Mouse (Mus musculus) mature B cell (primary cell): ENCODE data around the gene Gtf3c5.

Experiments used
- in situ Hi-C: fragments of 300-500 bp; cut with MboI; formaldehyde crosslinking; loops from 2 replicates; pipeline ENCODE4 v1.14.3; 2019

The Gtf3c5 gene

DNA sequence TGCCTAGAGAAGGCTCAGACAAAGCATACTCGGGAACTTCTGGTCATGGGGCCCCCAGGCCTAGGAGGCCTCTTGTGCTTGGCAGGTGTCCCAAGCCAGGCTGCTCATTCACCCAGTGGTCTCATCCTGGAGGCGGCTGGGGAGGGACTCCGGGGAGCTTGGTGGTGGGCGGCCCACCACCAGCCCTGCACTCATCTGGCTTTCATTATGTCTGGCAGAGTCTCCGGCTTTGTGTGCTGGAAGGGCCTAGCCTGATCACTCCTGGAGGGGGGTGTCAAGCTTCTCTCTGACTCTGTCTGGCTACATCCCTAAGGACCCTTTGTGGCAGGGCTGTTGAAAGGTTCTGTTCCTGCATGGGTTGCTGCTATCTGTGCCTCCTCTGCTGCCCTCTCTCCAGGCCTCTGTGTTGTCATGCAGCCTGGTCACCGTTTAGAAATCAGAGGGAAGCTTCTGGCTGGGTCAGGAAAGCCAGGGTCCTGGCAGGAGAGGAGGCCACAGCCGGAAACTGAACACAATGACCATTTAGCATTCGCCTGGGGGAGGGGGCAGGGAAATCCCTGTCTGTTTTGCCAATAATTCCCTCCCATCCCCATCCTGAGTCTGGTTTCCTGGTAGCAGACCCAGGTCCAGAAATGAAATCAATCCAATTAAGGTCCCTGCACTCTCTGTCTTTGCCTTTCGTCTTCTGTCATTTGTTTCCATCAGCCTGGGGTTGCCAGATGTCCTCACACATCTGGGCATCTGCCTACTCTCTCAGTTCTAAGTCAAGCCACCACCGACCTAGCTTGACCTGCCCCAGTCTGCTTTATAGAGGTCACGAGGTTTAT, 48.9 kb downstream of the Gtf3c5 start:
- in situ Hi-C loops: no loop called here

DNA sequence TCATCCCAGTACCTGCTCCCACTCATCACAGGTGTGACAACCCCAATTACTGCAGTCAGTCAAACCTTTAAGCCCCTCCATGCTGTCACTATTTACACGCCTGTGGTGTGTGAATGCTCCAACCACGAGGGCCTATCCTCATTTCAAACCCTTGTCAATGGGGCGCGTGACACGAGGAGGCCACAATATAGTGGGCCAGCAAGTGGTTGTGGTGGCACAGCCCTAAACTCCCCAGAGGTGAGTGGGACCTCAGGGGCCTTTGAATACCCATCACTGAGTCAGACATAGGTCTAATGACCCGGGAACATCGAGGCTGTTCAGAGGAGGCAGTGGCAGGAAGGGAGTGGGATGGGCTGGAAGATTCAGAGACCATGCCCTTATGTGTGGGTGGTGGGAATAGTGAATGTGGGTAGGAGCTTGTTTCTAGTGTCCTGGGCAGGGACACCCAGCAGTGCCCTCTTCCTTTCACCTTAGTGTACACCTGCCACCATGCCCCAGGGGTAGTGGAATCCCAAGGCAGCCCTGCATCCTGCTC, 49.6 kb downstream of the Gtf3c5 start:
- in situ Hi-C loops: no loop called here

DNA sequence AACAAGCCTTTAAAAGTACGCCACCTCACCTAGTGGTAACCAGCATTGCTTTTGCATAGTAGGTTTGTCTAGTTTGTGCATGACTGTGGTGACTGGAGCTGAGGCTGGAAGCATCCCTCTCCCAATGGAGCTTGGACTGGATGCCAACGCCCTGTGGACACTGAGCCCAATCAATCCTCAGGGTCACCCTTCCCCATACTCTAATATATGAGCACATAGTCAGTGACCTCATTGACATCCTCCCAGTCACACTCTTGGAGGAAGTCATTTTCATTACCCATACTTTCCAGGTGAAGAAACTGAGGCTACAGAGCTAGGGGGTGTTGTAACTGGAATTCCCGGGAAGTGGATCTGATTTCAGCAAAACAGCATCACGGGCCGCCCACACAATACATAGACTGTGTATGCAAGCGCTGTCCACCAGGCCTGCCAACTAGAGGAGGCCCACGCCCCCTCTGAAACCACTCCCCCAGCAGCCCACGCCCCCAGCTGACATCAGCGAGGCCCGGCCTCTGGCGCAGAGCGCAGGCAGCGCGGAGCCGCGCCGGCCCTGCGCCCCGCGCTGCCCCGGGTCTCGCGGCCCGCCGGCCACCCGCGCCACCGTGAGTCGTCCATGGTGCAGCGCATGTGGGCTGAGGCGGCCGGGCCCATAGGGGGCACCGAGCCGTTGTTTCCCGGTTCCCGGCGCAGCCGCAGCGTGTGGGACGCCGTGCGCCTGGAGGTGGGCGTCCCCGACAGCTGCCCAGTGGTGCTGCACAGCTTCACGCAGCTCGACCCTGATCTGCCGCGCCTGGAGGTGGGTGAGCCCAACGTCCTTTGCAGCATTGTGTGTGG, 50.4 kb downstream of the Gtf3c5 start:
- in situ Hi-C loops: no loop called here

DNA sequence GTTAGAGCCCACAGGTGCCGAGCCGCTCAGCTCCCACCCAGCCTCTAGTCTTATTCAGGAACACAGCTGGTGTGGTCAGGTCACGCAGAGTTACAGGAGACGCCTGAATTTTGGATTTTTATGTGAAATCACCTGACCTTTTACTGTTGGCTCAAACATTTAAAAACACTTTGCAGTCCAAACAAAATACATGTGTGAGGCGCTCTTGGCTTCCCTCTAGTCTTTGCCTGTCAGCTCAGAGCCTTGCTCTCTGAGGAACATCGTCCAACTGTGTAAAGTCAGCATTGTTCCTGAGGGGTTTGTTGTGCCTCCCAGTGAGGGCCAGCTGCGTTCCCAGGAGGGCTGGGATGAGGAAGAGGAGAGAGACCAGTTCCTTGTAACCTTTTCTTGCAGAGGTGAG, 53.2 kb downstream of the Gtf3c5 start:
- in situ Hi-C loops: no loop called here

DNA sequence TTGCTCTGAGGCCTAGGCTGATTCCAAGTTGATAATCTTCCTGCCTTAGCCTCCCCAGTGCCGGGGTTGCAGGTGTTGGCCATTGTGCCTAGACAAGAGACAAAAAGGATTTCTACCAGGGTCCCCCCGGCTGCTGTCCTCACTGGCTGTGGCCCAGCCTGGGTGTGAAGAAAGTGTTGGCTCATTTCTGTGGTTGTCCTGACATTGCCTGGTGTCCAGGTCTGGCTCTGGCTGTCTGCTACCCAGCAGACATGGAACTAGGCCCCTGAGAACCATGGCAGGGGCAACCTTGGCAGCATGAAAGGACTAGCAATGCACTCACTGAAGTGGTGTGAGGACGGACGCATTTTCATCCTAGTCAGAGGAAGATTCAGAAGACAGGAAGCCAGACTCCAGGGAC, 53.7 kb downstream of the Gtf3c5 start:
- in situ Hi-C loops: no loop called here

DNA sequence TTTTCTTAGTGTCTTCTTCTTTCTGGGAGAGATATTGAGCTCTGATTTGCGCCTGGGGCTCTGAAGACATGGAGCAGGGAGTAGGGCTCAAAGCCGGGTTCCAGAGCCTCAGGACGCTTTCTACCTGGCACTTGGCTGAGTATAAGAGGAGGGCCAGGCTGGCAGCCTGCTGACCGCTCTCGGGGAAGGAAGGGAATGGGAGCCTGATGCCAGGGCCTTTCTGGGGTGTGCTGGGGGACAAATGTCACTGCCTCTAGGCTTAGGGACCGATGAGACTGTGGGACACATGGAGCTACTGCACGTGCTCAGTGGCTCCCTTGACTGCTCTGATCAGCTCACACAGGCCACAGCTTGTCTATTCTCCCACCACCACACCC, 55.2 kb downstream of the Gtf3c5 start:
- in situ Hi-C loops: no loop called here

DNA sequence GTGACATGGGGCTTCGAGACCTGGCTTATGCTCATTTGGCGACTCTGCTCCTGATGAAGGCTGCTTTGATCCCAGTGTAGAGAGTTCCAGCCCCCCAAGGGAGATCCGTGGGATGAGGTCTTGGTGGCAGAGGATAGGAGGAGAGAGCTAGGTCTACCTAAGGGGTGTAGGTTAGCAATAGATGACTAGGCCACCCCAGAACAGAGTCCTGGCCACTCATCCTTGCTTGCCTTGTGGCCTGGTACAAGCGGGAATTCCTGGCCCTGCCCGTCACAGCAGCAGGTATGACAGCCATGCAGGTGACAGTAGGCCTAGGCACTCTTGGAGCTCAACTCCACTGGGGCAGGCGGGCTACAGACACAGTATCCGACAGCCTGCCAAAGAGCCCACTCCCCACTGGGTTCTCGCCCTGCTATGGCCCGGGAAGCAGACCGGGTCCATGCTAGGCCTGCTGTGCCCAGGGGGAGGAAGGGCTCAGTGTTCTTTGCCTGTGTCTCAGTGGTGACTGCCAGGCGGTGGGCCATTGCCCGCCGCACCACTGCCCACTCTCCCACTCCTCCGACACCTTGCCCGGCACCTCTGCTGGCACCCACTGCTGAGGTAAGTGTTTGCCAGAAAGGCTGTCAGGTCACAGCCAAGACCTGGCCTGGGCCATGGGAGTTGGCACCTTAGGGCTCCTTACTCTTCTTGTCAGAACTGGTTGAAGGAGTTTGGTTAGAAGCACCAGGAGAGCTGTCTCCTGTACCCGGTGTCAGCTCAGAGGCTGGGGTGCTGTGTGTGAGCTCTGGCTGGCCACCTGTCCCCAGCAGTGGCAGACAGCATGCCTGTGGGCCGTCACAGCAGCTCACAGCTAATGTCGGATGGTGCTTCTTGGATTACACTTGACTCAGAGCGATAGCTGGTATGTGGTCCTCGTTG, 55.9 kb downstream of the Gtf3c5 start:
- in situ Hi-C loops: no loop called here

DNA sequence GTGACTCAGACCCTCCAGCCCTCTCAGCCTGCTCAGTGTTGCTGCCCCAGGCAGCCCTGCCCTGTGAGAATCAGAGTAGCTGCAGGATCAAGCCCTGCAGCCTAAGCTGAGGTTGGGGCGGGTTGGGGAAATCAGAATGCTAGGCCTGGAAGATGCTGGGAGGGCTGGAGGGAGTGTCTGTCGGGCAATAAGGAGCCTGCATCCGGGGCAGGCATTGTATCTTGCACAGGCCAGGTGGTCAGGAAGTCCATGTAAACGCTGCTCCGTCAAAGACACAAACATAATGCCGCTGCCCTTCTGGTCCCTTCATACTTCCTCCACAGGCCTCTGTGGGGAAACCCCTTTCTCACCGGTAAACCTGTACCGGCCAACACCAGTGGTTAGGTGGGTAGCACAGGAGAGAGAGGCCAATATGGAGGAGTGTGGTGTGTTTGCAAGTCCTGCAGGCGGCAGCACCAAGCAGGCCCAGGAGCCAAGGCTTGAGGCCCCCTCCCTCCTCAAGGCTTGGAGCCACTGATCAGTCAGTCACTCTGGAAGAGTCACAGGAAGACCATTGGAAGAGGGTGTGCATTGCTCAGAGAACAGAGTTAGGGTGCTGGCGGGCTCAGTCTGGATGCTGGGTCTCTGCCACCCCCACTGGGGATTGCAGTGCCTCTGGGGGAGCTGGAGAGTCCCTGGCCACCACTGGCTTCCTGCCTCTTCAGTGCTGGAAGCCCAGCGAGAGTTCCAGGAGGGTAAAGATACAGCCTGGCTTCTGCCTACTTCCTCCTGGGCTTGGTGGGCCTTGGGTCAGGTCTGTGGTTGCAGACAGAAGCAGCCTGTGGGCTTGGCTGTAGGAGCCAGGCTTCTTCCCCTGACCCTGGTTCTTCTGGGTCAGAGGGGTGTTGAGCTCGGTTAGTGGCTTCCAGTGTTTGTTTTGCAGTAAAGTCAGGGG, 57.3 kb downstream of the Gtf3c5 start:
- in situ Hi-C loops: no loop called here

DNA sequence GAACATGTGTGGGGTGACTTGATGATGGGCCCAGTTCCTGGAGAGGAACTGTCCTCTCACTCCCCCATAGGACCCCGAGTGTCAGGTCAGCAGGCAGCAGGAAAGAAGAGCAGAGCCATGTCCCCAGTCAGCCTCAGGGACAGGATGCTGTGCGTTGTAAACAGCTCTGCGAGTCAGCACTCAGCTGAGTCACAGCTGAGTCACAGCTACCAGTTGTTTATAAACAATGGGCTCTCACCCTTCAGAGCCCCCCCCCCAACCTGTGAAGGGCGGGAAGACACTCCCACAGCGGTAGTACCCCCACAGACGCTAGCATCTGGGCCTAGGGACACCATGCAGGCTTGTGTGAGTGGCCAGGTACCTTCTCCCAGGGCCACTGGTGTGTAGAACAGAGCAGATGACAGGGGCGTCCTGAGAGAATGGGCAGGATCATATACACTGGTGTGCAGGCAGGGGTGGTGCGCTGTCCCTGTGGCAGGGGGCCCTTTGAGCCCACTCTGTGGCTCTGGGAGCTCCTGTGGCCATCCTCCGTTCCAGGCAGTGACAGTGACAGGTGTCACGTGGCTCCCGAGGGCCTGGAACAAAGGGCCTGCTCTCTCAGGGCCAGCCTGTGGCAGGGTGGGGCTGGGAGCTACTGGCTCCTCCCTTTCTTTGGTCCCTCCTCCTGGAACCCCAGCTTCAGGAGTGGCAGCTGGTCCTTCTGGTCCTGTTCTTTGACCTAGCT, 58.2 kb downstream of the Gtf3c5 start:
- in situ Hi-C loops: no loop called here

DNA sequence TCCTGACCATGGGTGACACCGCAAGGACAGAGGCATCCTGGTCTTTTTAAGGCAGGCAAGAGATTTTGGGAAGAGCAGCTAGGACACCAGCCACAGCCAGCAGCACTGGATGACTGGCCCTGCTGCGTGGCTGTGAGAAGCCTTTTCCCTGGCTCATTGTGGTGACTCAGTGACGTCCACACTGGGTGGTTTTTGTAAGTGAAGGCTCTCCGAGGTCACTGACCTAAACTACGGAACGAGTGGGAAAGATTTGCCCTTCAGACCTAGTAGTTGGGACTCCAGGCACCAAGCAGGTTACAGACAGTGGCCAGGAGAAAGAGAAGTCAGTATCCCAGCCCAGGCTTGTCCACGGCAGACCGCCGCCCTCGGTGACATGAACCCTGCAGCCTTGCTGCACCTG, 59.1 kb downstream of the Gtf3c5 start:
- in situ Hi-C loops: no loop called here

DNA sequence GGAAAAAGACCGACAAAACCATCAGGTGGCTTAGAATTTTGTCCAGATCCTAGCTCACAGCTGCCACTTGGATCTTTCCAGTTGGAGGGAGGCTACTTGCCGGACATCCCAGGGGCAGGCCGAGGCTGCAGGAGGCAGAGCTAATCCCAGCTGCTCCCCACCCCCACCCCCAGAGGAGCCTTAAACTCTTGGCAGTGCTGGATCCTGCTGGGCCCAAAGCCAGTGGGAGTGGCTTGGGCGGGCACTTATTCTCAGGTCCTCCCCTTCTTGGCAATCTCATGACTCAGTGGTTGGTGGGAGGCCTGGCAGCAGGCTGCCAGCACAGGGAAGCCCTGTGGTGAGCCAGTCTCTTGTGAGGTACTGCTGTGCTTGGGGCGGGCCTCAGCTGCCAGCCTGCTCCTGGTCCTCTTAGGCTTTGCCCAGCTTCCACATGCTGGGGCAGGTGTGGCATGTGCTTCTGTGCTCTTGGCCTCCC, 59.9 kb downstream of the Gtf3c5 start:
- in situ Hi-C loops: no loop called here

DNA sequence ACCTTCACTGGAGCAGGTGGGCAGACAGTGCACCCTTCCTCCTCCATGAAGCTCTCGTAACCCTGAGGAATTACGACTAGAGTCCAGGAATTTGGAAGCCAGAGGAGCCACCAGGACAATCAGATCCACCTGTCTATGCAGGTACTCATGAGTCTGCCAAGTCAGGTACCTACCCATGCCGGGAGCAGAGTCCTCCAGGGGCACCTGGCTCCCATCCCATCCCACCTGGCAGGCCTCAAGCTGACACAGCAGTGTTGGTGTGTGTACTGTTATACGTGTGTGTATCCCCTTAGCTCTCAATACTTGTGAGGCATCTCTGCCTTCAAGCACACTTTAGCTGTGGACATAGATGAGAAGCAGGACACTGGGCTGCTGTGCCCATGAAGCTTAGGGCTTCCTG, 61.4 kb downstream of the Gtf3c5 start:
- in situ Hi-C loops: no loop called here

DNA sequence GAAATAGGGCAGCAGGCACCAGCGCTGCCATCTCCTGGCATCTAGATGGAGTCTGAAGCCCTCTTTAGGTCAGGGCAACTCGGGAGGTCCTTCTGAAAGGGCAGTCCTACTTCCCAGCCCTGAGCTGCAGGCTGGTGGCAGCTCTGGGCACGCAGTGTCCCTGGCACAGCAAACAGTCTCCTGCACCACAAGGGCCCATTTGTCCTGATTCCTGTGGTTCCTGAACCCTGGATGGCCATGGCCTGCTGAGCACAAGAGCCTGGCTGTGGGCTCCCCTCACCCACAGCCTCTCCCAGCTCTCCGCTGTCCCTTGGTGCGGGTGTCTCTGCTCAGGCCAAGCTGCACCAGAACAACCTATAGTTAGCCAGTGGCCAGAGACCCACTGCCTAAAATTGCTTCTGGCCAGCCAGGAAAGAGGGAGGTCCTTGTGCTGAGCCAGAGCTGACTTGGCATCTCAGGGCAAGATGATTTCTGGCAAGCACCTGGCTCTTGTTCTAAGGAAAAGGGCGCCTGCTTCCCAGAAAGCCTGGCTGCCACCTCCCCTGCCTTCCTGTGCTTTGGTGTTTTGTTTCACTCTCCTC, 61.9 kb downstream of the Gtf3c5 start:
- in situ Hi-C loops: no loop called here

DNA sequence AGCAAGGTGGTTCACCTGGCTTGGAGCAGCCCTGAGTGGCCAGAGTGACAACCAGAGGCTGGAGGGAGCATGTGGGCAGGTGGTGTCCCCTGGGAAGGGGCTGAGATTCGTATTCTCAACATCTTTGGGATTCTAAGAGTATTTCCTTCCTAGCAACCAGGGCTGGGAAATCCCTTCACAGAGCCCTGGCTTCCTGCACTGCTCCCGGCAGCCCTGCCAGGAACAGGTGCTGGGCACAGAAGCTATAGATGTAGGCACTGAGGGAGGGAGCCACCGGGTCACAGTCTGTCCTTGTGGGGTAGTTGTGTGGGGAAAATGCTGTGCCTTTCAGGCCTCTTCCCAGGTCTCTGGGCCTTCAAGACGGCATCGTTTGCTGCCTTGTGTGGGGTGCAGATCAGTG, 63.0 kb downstream of the Gtf3c5 start:
- in situ Hi-C loops: no loop called here

DNA sequence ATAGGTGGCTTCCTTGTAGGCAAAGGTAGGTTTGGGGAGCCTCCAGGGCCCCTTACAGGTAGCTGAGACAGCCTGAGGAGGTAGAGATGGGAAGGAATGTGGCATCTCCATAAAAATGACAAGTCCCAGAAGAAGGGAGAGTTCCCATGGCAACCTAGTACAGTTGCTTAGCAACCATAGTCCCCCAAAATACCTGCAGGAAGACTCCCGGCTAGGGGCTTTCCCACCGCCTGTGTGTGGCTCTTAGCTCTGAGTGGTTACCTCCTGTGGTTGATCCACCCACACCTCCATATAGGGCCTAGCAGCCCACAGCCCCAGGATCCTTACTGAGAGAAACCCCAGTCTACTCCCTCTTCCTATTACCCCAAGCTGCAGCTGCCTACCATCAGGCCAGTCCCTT, 65.3 kb downstream of the Gtf3c5 start:
- in situ Hi-C loops: loop anchor here (5.0 kb wide), 1 partner anchor 34 kb away; no protein-coding TSS in a partner anchor

DNA sequence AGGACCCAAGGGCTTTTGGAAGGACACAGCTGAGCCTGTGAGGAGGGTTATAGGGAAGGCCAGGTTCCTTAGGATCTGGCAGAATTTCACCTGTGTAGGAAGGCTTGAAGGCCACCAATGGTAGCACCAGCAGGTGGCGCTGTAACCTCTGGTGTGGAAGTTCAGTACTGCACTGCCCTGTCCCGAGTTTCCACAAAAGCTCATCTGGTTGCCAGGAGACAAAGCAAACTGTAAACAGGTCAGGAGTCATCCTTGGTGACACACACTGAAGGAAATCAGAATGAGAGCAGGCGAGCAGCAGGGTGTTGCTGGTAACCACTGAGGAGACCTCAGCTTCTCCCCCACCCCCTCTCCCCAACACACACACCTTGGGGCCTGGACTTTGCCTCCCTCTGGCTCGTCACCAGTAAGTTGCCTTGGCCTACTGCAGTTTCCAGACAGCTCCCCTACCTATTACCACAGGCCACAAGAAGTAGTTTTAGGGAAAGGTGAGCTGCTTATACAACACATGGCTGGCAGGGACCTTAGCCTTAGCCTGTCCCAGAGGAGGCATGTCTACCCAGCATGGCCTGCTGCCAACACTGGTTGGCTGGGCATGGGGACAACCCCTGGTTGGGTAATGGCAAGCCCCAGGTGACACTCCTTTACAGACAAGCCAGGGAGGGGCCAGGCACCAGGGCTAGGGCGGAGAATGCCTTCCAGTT, 66.2 kb downstream of the Gtf3c5 start:
- in situ Hi-C loops: loop anchor here (5.0 kb wide), 1 partner anchor 35 kb away; no protein-coding TSS in a partner anchor
